Mouse (Mus musculus): ENCODE data around the gene Clip2. TPM values are rescaled to one million over a fixed set of nuclear protein-coding genes. Genes with fewer than 3 reads are reported as not detected.

Clip2 gene
- polyA plus RNA-seq, 1 experiment = 43.4 TPM

GRCm38 (mm10) chr5:134501453-134501852 lies 50.8 kb downstream of the Clip2 start:
- no peak overlapping the region for H3K27ac ChIP-seq (ENCODE audit: insufficient read depth, low read depth, low read length)
- peaks cover 48% of the 10 kb centered on the region for H3K36me3 ChIP-seq (ENCODE audit: control insufficient read depth, insufficient read depth, low read length)
- TF ChIP-seq CTCF (IDR thresholded peaks at IDR 0.05; ENCODE audit: extremely low read depth, insufficient read length, insufficient replicate concordance, low read depth, low read length) = peak; percentile 13; the same call in 1 of the 2 replicates
- TF ChIP-seq POLR2A (IDR thresholded peaks at IDR 0.05; ENCODE audit: low read depth, low read length) = no peak
- 77% methylated on average over 9 of the region's 9 CpGs for WGBS
- H3K4me3 ChIP-seq (ENCODE audit: low read depth, low read length) = no peak overlapping the region
- H3K27me3 ChIP-seq (ENCODE audit: control insufficient read depth, insufficient read depth, low read length) = no peaks in the 10 kb centered on the region
- H3K4me1 ChIP-seq (ENCODE audit: control insufficient read depth, insufficient read depth, insufficient read length, low read length) = no peaks in the 10 kb centered on the region

- 93% methylated on average over 3 of the region's 3 CpGs for WGBS
- H3K36me3 ChIP-seq (ENCODE audit: control insufficient read depth, insufficient read depth, low read length) = peaks cover 54% of the 10 kb centered on the region
Measured at GRCm38 (mm10) chr5:134500681-134501080, 51.6 kb downstream of the Clip2 start.

GRCm38 (mm10) chr5:134500062-134500461 lies 52.2 kb downstream of the Clip2 start:
- TF ChIP-seq CTCF (IDR thresholded peaks at IDR 0.05; ENCODE audit: extremely low read depth, insufficient read length, insufficient replicate concordance, low read depth, low read length) (peak; percentile 73; the same call in 1 of the 2 replicates), POLR2A (IDR thresholded peaks at IDR 0.05; ENCODE audit: low read depth, low read length) (no peak)
- no peak overlapping the region for H3K27ac ChIP-seq (ENCODE audit: insufficient read depth, low read depth, low read length)
- H3K36me3 ChIP-seq (ENCODE audit: control insufficient read depth, insufficient read depth, low read length) = peaks cover 59% of the 10 kb centered on the region
- no peaks in the 10 kb centered on the region for H3K4me1 ChIP-seq (ENCODE audit: control insufficient read depth, insufficient read depth, insufficient read length, low read length)
- 74% methylated on average over 4 of the region's 4 CpGs for WGBS
- H3K4me3 ChIP-seq (ENCODE audit: low read depth, low read length) = no peak overlapping the region
- no peaks in the 10 kb centered on the region for H3K27me3 ChIP-seq (ENCODE audit: control insufficient read depth, insufficient read depth, low read length)

More at GRCm38 (mm10) chr5:134500681-134501080, 51.6 kb downstream of the Clip2 start:
- no peak for TF ChIP-seq CTCF (IDR thresholded peaks at IDR 0.05; ENCODE audit: extremely low read depth, insufficient read length, insufficient replicate concordance, low read depth, low read length)
- TF ChIP-seq POLR2A (IDR thresholded peaks at IDR 0.05; ENCODE audit: low read depth, low read length) = no peak
- Histone ChIP-seq H3K27ac (ENCODE audit: insufficient read depth, low read depth, low read length) (no peak overlapping the region), H3K27me3 (ENCODE audit: control insufficient read depth, insufficient read depth, low read length) (no peaks in the 10 kb centered on the region), H3K4me1 (ENCODE audit: control insufficient read depth, insufficient read depth, insufficient read length, low read length) (no peaks in the 10 kb centered on the region), H3K4me3 (ENCODE audit: low read depth, low read length) (no peak overlapping the region)

- H3K4me3 ChIP-seq (ENCODE audit: low read depth, low read length) = no peak overlapping the region
- H3K4me1 ChIP-seq (ENCODE audit: control insufficient read depth, insufficient read depth, insufficient read length, low read length) = peaks cover 6% of the 10 kb centered on the region
- 93% methylated on average over 5 of the region's 5 CpGs for WGBS
- no peaks in the 10 kb centered on the region for H3K27me3 ChIP-seq (ENCODE audit: control insufficient read depth, insufficient read depth, low read length)
- no peak overlapping the region for H3K27ac ChIP-seq (ENCODE audit: insufficient read depth, low read depth, low read length)
- H3K36me3 ChIP-seq (ENCODE audit: control insufficient read depth, insufficient read depth, low read length) = peaks cover 61% of the 10 kb centered on the region
- no peak for TF ChIP-seq POLR2A (IDR thresholded peaks at IDR 0.05; ENCODE audit: low read depth, low read length)
- no peak for TF ChIP-seq CTCF (IDR thresholded peaks at IDR 0.05; ENCODE audit: extremely low read depth, insufficient read length, insufficient replicate concordance, low read depth, low read length)
Measured at GRCm38 (mm10) chr5:134497026-134497425, 55.2 kb downstream of the Clip2 start.

- H3K27me3 ChIP-seq (ENCODE audit: control insufficient read depth, insufficient read depth, low read length) = no peaks in the 10 kb centered on the region
- WGBS = 70% methylated on average over 4 of the region's 4 CpGs
Measured at GRCm38 (mm10) chr5:134495796-134496195, 56.4 kb downstream of the Clip2 start.

GRCm38 (mm10) chr5:134494142-134494541 lies 58.1 kb downstream of the Clip2 start:
- peak overlapping the region; percentile 11; the same call in 1 of the 2 replicates for H3K27ac ChIP-seq (ENCODE audit: insufficient read depth, low read depth, low read length)
- no peaks in the 10 kb centered on the region for H3K27me3 ChIP-seq (ENCODE audit: control insufficient read depth, insufficient read depth, low read length)
- peaks cover 77% of the 10 kb centered on the region for H3K36me3 ChIP-seq (ENCODE audit: control insufficient read depth, insufficient read depth, low read length)
- TF ChIP-seq CTCF (IDR thresholded peaks at IDR 0.05; ENCODE audit: extremely low read depth, insufficient read length, insufficient replicate concordance, low read depth, low read length) (peak; percentile 96; the same call in 1 of the 2 replicates), POLR2A (IDR thresholded peaks at IDR 0.05; ENCODE audit: low read depth, low read length) (no peak)
- no peak overlapping the region for H3K4me3 ChIP-seq (ENCODE audit: low read depth, low read length)
- H3K4me1 ChIP-seq (ENCODE audit: control insufficient read depth, insufficient read depth, insufficient read length, low read length) = peaks cover 7% of the 10 kb centered on the region
- 54% methylated on average over 11 of the region's 11 CpGs for WGBS

More at GRCm38 (mm10) chr5:134495796-134496195, 56.4 kb downstream of the Clip2 start:
- no peak overlapping the region for H3K4me3 ChIP-seq (ENCODE audit: low read depth, low read length)
- H3K36me3 ChIP-seq (ENCODE audit: control insufficient read depth, insufficient read depth, low read length) = peaks cover 66% of the 10 kb centered on the region
- TF ChIP-seq CTCF (IDR thresholded peaks at IDR 0.05; ENCODE audit: extremely low read depth, insufficient read length, insufficient replicate concordance, low read depth, low read length) = no peak
- no peak for TF ChIP-seq POLR2A (IDR thresholded peaks at IDR 0.05; ENCODE audit: low read depth, low read length)
- H3K27ac ChIP-seq (ENCODE audit: insufficient read depth, low read depth, low read length) = no peak overlapping the region
- peaks cover 7% of the 10 kb centered on the region for H3K4me1 ChIP-seq (ENCODE audit: control insufficient read depth, insufficient read depth, insufficient read length, low read length)

GRCm38 (mm10) chr5:134492956-134493355 lies 59.3 kb downstream of the Clip2 start:
- no peak overlapping the region for H3K4me3 ChIP-seq (ENCODE audit: low read depth, low read length)
- TF ChIP-seq CTCF (IDR thresholded peaks at IDR 0.05; ENCODE audit: extremely low read depth, insufficient read length, insufficient replicate concordance, low read depth, low read length) = no peak
- TF ChIP-seq POLR2A (IDR thresholded peaks at IDR 0.05; ENCODE audit: low read depth, low read length) = no peak
- peaks cover 74% of the 10 kb centered on the region for H3K36me3 ChIP-seq (ENCODE audit: control insufficient read depth, insufficient read depth, low read length)
- H3K4me1 ChIP-seq (ENCODE audit: control insufficient read depth, insufficient read depth, insufficient read length, low read length) = peaks cover 7% of the 10 kb centered on the region
- no peaks in the 10 kb centered on the region for H3K27me3 ChIP-seq (ENCODE audit: control insufficient read depth, insufficient read depth, low read length)
- H3K27ac ChIP-seq (ENCODE audit: insufficient read depth, low read depth, low read length) = no peak overlapping the region
- WGBS = 99% methylated on average over 4 of the region's 4 CpGs
